Mouse (Mus musculus): ENCODE results near the gene Ets1.

GRCm38 (mm10) chr9:32693411-32693810 is 57.4 kb downstream of the Ets1 start:
- TF ChIP-seq CTCF (IDR thresholded peaks at IDR 0.05; ENCODE audit: borderline replicate concordance, insufficient read depth, low read depth, low read length): no peak
- TF ChIP-seq POLR2A (IDR thresholded peaks at IDR 0.05; ENCODE audit: borderline replicate concordance, insufficient read depth, low read length): no peak

Data from cerebellum, adult 2 months (tissue).